Comparison of ENCODE assay signal across 10 mouse cellular contexts in genomic region chr16:36469955-36470478, GRCm38 (mm10). TPM values are rescaled to one million over a fixed set of nuclear protein-coding genes. Genes with fewer than 3 reads are reported as not detected.
DNase-seq lines count a peak whose midpoint lies in the region; ATAC-seq and TF ChIP-seq lines count a peak whose summit lies in the region.
"Had no signal": no experiment of that assay in that cellular context is flagged by ENCODE, and none has a peak within 500 bp of the region (broad histone marks: within the 10 kb centered on the region; RNA-seq: fewer than 3 reads in every experiment).

No protein-coding gene starts in this region.

- H3K36me3 ChIP-seq in stomach, postnatal 0 days (ENCODE audit: control insufficient read depth, insufficient read depth, low read length) = no peaks in the 10 kb centered on the region
- H3K36me3 ChIP-seq in hindbrain, embryonic 13.5 days = no peaks in the 10 kb centered on the region
- H3K36me3 ChIP-seq: hindbrain, embryonic 15.5 days; neural tube, embryonic 12.5 days had no signal

- no peak for ATAC-seq in stomach, postnatal 0 days (ENCODE audit: low FRiP score, low TSS enrichment)
- no peak for ATAC-seq in hindbrain, embryonic 13.5 days (ENCODE audit: low FRiP score)

- H3K4me1 ChIP-seq in stomach, postnatal 0 days (replicated peaks; ENCODE audit: control insufficient read depth, insufficient read depth) = no peaks in the 10 kb centered on the region
- H3K4me1 ChIP-seq in hindbrain, embryonic 13.5 days (replicated peaks) = peaks cover 8% of the 10 kb centered on the region
- H3K4me1 ChIP-seq: hindbrain, embryonic 15.5 days; neural tube, embryonic 12.5 days had no signal

- intact Hi-C loops in heart, postnatal 25 days (cut with DNase I) = loop anchor here (10.0 kb wide), 1 partner anchor 245 kb away; no protein-coding TSS in a partner anchor

- peak; percentile 17 for DNase-seq in heart, adult 8-10 months (ENCODE audit: low spot score)
- no peak for DNase-seq in heart, postnatal 25 days (ENCODE audit: low spot score)
- DNase-seq in thymus, postnatal 0 days (ENCODE audit: low spot score) = peak; percentile 25
- no peak for DNase-seq in thymus, postnatal 36 days
- peak; percentile 11 for DNase-seq in c-Kit-negative CD71-positive TER-119-positive erythroid progenitor cells, embryonic 14.5 days (ENCODE audit: low read depth, low spot score)
- peak; percentile 22 for DNase-seq in stomach, postnatal 0 days (ENCODE audit: low spot score)
- DNase-seq in cerebellum, adult 8-10 months = no peak

- no peak overlapping the region for H3K9ac ChIP-seq in stomach, postnatal 0 days (ENCODE audit: low read length)
- H3K9ac ChIP-seq in hindbrain, embryonic 13.5 days = no peak overlapping the region
- H3K9ac ChIP-seq: hindbrain, embryonic 15.5 days; neural tube, embryonic 12.5 days had no signal

- 11% methylated on average over 2 of the region's 2 CpGs for WGBS in stomach, postnatal 0 days
- 8% methylated on average over 2 of the region's 2 CpGs for WGBS in hindbrain, embryonic 13.5 days

- no peak overlapping the region for H3K4me2 ChIP-seq in stomach, postnatal 0 days (replicated peaks; ENCODE audit: low read depth)
- H3K4me2 ChIP-seq in hindbrain, embryonic 13.5 days = no peak overlapping the region
- H3K4me2 ChIP-seq: hindbrain, embryonic 15.5 days; neural tube, embryonic 12.5 days had no signal

- no peak for TF ChIP-seq EP300 in stomach, postnatal 0 days (optimal IDR thresholded peaks at IDR 0.05)

- peak; percentile 59 for TF ChIP-seq CTCF in stomach, postnatal 0 days (IDR thresholded peaks at IDR 0.05; ENCODE audit: low read depth)

- no peaks in the 10 kb centered on the region for H3K27me3 ChIP-seq in stomach, postnatal 0 days (ENCODE audit: control insufficient read depth, insufficient read depth, low read length)
- 0 out of 2 replicates have a peak, but pooled peaks cover 3% of the 10 kb centered on the region for H3K27me3 ChIP-seq in hindbrain, embryonic 13.5 days
- H3K27me3 ChIP-seq: neural tube, embryonic 12.5 days had no signal

- H3K27ac ChIP-seq in stomach, postnatal 0 days (replicated peaks) = no peak overlapping the region
- no peak overlapping the region for H3K27ac ChIP-seq in hindbrain, embryonic 13.5 days
- H3K27ac ChIP-seq: hindbrain, embryonic 15.5 days; neural tube, embryonic 12.5 days had no signal

- no peaks in the 10 kb centered on the region for H3K9me3 ChIP-seq in stomach, postnatal 0 days (ENCODE audit: control insufficient read depth, low read length)
- H3K9me3 ChIP-seq in hindbrain, embryonic 13.5 days = no peaks in the 10 kb centered on the region
- H3K9me3 ChIP-seq: hindbrain, embryonic 15.5 days; neural tube, embryonic 12.5 days had no signal

- H3K4me3 ChIP-seq in stomach, postnatal 0 days (ENCODE audit: low read depth, low read length) = no peak overlapping the region
- no peak overlapping the region for H3K4me3 ChIP-seq in hindbrain, embryonic 13.5 days
- H3K4me3 ChIP-seq: hindbrain, embryonic 15.5 days; neural tube, embryonic 12.5 days had no signal

RNA-seq across cellular contexts. Expression of gene Stfa3, which starts 14.8 kb away (rescaled TPM):
- total RNA-seq in heart, adult 8-10 months (2022) = not detected
- total RNA-seq in heart, postnatal 25 days (2021) = not detected
- polyA plus RNA-seq in thymus, postnatal 0 days (2015; fragmentation: Nextera tagmentation; extraction: Ambion mirVana) = 1.6 and 3.7 TPM in 2 replicates
- polyA plus RNA-seq in stomach, postnatal 0 days (2015; fragmentation: Nextera tagmentation; extraction: Ambion mirVana) = 22.8 and 24.8 TPM in 2 replicates
- not detected in 2 replicates for polyA plus RNA-seq in hindbrain, embryonic 13.5 days (2015; fragmentation: Nextera tagmentation; extraction: Ambion mirVana)

Comparison
In these comparisons a context has a peak if more than half of its experiments do, and no peak if none do; other contexts are left out.
1. DNase-seq: peak in heart, adult 8-10 months (single experiment), thymus, postnatal 0 days (single experiment), c-Kit-negative CD71-positive TER-119-positive erythroid progenitor cells, embryonic 14.5 days (single experiment) and stomach, postnatal 0 days (single experiment); none in heart, postnatal 25 days (single experiment), thymus, postnatal 36 days (0 of 2) and cerebellum, adult 8-10 months (single experiment).